Mouse (Mus musculus) layer of hippocampus, adult 9-11 months (tissue): ENCODE measurements around the gene Sigirr.

Source experiments
- DNase-seq: peaks from one replicate; pipeline ENCODE4 v3.0.0; 2022

Gene Sigirr

DNA sequence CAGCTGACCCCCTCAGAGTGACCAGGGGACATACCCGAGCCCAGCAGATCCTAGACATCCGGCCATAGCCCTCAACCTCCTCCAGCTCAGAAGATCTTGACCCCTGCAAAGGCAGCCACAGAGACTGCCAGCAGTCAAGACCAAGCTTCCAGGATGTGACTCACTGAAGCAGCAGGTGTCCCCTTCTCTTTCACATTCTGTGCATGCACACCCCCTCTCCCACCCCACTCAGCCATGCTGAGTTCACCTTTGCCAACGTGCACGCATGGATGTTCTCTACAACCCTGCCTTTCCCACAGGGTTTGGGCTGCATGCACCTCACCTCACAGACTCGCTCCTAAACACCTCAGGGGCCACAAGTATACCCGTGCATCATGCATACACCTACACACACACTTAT lies 4.4 kb downstream of the Sigirr start:
- no peak for DNase-seq

DNA sequence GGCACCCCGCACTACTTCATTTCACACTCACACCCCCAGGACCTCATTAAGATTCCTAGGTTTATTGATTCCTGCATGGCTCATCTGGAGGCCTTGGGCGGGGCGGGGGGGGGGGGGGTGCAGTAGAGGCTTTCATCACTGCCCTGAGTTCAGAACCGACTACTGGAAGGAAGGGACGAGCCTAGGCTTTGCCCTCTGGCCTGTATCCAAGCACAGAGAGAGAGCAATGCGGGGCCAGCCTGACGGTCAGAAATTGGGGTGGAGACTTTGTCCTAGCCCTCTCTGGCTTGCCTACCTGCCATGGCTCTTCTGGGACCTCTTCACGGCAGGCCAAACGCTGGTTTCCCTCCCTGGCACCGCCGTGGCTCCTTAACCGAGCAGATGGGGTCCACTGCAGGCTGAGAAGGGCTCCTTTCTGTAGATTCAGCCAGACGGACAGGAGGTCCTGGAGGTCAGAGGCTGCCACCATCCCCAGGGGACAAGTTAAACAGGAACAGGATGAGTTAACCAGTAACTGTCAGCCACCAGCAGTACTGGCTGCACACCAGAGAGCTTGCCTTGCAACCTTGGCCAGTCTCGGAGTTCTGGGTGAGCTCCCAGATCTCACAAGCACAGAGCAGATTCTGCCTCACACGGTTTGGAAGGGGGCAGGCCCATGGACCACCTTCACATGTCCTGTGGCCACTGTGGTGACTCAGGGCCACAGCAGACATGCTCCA lies 5.7 kb downstream of the Sigirr start:
- DNase-seq = no peak

DNA sequence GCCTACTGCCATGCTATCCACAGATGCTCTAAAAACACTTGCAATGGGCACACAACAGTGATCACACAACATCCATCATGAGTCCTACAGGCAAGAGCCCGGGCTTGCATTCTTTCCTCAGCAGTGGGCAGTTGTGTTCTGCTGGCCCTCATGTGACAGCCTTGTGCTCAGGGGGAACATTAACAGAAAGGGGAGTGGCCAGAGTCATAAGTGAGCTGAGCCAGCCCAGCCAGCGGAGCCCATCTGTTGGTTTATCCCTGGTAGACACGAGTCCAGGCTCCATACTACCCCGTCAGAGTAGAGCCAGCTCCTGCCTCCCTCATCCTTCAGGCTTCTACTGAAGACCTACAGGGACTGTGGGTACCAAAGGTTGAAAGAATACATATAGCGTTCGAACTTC lies 6.4 kb downstream of the Sigirr start:
- no peak for DNase-seq

DNA sequence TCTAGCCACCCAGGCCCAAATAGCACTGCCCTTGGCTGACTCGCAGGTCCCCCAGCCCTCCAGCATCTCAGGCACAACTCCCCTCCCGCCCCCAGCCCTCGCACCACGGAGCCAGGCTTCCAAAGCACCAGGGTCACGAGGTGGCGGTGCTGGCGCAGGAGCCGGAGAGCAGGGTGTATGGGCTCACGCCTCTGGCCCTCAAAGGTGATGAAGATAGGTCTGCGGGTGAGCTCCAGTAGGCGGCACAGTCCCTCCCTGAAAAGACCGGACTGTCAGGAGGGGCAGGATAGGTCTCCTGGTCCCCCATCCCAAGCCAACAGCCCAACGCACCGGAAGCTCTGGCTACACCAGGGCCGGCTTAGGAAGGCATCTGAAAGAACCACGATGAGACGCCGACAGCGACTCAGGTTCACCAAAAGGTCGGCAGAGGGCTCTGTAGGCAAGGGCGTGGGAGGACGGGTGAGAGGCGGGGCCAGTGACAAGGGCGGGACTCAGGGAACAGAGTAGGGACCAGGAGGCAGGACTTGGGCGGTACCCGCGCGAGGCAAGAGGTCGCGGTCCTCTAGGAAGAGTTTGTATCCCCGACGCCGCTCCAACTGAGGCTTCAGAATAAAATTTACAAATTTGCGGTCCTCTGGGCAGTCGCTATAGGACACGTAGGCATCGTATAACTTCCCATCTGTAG lies 8.2 kb downstream of the Sigirr start:
- peak; percentile 72 for DNase-seq

DNA sequence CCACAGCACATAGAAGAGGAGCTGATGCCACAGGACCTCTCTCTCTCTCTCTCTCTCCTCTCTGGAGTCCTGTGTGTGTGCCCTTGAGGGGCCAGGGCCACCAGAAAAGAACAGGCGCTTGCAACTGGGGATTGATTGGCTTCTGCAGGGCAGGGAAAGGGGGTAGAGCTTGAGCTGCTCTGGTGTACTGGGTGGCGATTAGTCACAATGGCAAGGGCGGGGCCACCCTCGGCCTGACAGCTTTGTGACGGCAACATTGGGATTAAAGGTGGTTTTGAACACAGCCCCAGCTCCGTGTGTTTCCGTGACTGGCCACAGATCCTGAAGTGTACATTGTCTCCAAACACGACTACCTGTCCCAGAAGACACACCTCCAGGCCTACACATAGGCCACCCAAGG lies 10.1 kb downstream of the Sigirr start:
- DNase-seq = no peak

DNA sequence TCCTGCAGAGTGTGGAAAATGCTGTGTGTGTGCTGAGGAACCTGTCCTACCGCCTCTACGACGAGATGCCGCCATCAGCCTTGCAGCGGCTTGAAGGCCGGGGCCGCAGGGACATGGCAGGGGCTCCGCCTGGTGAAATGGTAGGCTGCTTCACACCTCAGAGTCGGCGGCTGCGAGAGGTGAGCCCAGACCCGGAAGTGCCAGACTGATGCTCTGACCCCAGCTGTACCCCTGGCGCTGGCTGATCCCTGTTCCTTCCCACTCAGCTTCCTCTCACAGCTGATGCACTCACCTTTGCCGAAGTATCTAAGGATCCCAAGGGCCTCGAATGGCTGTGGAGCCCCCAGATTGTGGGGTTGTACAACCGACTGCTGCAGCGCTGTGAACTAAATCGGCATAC lies 11.9 kb downstream of the Sigirr start:
- DNase-seq = no peak

DNA sequence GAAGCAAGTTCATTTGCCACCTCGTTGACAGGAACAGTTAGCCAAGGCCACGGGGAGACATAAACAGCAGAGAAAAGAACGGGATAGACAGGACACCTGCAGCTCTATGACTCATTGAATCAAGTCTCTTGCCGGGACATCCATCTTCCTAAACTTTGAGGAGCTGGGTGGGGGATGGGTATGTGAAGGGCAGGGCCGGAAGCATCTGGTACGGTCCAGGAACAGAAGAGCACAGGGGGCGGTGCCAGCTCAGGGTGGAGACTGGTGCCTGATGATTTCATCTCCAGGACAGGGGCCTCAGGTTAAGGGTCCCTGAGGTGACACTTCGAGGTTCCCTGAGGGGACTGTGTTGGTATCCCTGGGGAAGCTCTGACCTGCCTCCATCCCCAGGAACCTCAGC lies 12.5 kb downstream of the Sigirr start:
- DNase-seq = no peak

DNA sequence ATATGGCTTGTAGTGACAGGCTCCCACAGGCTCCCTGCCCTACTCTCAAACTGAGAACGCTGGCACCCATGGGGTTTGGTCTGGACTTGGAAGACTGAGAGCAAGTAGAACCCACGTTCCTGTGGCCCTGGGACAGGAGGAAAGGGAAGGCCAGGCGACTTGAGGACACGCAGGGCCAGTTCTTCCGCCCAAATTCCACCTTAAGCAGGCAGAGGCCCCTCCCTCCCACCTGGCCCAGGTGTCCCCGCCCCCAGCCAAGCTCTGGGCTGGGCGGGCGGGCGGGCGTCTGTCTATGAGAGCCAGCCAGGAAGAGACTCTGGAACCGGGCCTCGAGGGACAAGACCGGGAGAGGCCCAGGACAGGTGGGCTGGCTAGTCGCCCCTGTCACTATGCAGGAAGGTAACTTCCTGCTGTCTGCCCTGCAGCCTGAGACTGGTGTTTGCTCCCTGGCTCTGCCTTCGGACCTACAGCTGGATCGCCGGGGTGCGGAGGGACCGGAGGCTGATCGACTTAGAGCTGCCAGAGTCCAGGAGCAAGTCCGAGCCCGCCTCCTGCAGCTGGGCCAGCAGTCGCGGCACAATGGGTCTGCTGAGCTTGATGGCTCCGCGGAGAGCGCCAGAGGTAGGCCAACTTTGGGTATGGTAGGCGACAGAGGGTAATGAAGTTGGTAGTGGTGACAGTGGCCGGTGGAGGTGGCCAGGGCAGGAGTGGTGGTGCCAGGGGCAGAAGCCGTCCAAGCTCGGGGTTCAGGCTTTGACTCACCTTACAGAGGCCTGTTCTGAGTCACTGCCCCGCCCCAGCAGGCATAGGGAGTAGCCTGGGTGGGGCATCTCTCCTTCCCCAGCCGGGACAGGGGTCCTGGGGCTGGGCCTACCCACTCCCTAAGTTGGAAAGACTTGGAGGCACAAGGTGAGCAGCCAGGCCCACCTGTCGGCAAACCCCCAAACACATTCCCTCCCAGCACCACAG lies 20.6 kb downstream of the Sigirr start:
- DNase-seq = no peak

DNA sequence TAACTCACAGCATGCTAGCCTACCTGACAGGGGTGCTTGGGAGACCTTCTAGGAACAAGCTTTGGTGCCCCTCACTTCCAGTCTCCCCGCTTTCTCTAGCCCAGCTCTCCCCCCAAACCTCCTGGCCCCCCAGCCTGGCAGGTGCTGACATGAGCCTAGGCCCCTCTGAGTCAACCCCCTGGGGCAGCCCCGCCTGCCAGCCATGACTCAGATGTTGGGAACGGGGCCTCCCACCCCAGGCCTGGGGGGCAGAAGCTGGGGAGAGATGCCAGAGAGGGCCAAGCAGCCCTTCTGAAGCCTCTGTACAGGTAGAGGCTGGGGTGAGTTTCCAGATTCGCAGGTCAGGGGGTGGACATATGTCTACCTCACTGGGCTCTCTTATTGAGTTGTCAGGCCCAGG lies 21.5 kb downstream of the Sigirr start:
- DNase-seq = no peak

DNA sequence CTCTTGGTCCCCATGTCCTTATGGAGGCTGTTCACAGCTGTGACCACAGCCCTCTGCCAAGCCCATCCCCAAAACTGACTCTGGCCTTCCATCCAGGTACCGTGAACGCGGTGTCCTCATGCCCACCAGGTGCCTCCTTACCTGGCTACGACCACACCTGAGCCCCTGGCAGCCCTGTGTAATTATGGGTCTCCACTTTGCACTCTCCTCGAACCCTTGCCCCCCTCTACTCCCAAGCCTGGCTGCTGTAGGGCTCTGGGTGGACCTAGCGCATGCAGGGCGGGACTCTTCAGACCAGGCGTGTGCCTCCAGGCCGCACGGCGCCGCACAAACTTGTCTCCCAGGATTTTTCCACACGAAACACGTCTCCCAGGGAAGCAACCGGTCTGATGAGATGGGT lies 22.5 kb downstream of the Sigirr start, which contains the start of gene Pkp3:
Pkp3 (plus strand) TSS at position 378 of the 400 bp plus-strand sequence.
- DNase-seq = no peak

DNA sequence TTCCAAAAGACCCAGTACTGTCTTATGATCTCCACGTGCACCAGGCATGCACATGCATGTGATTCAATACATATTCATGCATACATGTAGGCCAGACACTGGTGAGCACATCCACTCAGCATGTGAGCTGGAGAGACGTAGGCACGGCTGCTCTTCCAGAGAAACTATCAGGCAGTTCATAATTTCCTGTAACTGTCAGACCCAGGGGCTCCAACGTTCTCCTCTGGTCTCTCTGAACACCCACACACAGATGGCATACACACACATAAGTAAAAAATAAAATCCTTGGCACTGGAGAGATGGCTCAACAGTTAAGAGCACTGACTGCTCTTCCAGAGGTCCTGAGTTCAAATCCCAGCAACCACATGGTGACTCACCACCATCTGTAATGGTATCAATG lies 26.6 kb downstream of the Sigirr start:
- peak; percentile 47 for DNase-seq

DNA sequence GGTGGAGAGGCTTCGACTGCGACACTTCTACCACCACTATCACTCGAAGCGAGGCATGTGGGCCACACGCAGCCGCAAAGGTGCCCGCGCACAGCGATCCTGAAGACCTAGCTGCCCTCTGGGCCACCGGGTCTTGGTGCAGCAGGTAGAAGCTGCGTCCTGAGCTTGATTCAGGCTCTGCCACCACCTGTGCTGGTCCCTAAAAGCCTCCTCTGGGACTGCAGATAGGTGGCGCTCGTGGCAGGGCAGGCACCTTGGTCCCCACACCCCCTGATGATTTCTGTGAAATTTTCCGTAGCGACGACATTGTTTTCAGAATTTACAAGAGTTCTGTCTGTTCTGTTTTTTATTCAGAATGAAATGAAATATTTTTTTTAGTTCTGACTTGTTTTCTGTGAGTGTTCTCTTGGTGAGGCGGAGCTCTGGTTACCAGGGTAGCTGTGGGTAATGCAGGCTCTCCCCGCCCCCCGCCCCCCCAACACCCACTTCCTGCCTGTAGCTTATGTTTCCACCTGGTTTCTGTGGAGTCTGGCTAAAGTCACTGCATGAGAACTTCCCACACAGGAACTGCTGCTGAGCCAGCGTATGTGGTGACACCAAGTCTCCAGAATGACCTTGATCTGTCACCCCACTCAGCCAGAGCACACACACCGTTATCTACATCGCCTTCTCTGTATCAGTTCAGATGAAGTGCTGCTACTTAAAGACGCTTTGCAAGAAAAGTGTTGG lies 28.2 kb downstream of the Sigirr start:
- no peak for DNase-seq

DNA sequence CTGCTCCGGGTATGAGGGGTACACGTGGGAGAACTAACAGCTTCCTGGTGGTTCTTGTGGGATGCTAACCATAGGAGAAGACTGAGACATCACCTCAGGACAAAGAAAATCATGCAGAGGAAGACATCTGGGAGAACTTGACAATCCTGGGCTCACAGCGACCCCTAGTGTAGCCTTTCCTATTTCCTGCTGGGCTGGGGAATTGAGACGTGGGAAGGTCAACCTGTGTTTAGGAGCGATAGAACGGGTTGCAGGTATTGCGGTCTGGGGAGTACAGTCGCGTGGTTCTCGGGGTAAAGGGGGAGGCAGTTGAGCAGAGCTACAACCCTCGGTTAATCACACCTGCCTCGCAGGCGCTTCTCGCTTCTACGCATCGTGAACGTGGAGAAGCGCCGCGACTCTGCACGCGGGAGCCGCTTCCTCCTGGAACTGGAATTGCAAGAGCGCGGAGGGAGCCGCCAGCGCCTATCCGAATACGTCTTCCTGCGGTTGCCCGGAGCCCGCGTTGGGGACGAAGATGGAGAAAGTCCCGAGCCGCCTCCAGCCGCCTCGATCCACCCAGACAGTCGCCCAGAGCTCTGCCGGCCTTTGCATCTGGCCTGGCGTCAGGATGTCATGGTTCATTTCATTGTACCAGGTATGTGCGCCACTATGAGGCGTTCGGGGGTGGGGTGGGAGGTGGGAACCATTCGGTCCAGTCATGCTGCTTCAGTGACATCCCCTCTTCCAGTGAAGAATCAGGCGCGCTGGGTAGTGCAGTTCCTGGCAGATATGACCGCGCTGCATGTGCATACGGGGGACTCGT lies 30.1 kb downstream of the Sigirr start:
- peak; percentile 67 for DNase-seq

DNA sequence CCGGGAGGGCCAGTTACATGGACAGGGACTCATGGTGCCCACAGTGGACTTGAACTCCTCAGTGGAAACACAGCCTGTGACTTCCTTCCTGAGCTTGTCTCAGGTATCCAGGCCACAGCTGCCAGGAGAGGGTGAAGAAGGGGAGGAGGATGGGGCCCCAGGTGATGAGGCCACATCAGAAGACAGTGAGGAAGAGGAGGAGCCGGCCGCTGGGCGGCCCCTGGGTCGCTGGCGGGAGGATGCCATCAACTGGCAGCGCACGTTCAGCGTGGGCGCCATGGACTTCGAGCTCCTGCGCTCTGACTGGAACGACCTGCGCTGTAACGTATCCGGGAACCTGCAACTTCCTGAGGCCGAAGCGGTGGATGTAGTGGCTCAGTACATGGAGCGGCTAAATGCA lies 32.0 kb downstream of the Sigirr start:
- no peak for DNase-seq

DNA sequence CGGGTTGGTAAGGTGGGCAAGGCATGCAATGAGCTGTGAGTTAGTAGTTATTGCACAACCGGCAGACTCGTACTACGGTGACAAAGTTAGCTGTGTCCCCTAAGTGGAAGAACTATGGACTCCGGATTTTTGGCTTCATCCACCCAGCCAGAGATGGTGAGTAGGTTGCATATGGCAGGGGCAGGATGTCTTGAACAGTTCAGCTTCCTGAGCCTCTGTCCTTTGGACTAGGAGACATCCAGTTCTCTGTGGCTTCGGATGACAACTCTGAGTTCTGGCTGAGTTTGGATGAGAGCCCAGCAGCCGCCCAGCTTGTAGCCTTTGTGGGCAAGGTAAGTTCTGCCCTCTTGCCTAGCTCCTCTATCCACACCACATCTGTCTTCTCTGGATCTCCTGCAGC lies 35.8 kb downstream of the Sigirr start:
- DNase-seq = no peak

DNA sequence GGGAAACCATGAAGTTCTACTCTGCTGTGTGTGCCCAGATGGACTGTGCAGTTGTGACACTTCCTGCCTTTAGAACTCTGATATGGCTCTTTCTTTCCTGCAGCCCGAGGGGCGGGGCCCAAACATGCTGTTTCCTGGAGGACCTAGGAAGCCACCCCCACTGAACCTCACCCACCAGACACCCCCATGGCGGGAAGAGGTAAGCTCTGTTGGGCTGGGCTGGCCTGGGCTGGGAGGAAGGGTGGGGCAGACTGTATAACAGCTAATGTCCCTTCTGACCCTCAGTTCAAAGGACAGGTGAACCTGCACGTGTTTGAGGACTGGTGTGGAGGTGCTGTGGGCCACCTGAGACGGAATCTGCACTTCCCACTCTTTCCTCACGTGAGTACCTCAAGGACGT lies 36.2 kb downstream of the Sigirr start:
- no peak for DNase-seq

DNA sequence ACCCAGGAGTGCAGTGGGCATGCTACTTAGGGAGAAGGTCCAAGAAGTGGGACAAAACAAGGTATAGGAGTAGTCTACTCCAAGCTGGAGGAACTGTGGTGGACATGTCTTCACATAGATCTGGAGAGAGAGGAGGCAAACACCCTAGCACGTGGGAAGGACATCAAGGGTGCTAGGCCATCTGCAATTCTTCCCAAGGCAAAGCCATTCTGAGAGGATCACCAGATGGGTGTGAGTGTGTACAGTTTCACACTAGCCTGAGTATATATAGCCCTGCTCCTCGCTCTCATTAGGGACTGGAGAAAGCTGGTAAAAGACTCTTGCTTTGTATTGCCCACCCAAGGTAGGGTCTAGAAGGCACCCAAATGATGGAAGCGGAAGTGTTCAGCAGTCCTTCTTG lies 37.0 kb downstream of the Sigirr start:
- no peak for DNase-seq

DNA sequence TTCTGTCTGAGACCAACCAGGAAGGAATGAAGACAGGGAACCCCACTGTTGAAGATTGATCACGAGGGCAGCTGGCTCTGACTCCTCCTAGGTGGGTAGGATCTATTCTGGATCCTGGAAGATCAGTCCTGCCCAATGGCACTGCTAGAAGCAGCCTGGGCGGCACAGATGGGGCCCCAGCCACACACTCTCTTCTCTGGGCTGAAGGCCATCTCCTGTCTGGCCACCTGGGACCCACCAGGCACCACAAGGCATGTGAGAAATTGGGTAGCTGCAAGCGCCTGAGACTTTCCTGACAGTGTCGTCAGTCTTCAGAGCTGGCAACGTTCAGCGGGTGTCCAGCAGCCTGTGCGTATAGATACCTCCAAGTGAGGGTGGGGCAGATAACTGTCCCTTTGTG lies 37.8 kb downstream of the Sigirr start:
- no peak for DNase-seq

DNA sequence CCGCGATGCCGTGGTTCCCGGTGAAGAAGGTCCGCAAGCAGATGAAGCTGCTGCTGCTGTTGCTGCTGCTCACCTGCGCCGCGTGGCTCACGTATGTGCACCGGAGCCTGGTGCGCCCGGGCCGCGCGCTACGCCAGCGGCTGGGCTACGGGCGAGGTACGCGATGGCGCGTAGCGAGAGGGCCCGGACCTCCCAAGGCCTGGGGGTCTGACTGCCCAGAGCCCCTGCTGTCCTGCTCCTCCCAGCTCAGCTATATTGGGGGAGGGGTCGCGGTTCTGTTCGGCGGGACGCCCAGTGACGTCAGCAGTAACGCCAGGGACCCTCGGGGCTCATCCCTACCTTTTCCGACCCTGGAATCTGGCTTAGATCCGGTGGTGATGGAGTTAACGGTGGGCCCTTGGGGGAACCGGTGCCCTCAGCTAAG lies 39.1 kb downstream of the Sigirr start:
- DNase-seq = no peak

DNA sequence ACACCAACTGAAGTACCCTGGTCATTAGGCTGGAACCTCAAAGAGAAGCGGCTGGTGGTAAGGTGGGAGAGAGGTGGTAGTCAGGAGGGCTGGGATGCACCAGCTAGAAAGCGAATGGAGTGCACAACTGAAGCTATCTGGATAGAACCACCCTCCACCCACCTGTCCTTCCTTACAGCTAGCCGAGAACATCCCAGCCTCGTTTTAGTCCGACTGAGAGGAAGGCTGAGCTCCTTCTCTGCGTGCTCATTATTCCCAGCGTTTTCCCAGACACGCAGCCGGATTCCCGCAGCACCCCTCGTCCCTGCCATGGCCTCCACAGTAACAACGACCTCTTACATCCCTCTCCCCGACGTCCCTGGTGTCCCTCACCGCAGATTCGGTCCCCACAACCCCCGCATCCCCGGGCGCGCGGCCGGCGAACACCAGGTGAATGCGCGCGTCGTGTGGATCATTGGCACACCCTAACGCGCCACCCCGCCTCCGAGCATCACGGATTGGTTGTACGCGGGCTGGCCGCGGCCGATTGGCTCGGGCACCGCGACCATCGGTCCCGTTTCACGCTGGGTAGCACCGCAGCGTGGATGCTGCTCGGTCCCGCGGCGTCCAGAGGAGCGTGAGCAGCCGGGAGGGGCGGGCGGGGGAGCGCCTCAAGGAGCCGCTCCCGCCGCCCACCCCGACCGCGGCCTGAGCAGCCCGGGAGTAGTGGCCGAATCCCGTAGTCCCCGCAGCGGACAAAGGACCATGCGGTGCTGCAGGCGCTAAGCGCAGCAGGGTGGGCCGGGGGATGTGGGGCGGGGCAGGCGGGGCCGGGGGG lies 39.7 kb downstream of the Sigirr start, which contains the start of gene B4galnt4:
B4galnt4 (plus strand) TSS at position 679 of the 817 bp plus-strand sequence.
- peak; percentile 93 for DNase-seq

DNA sequence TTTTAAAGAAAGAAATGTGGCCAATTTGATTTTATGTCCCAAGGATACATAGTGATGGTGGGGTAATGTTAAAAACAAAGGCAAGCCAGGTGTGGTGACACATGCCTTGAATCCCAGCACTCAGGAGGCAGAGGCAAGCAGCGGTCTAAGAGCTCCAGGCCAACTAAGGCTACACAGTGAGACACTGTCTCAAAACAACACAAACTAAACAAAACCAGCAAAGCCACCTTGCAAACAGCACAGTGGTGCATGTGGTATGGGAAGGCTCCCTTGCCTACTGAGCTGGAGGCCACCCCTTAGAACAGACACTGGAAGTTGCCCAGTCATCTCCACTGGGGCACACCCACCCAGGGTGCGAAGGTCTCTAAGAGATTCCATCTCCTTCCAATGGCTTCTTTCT lies 40.4 kb downstream of the Sigirr start:
- no peak for DNase-seq
